ENCODE assay signal across 13 mouse cellular contexts in genomic region chr16:93189412-93189811, GRCm38 (mm10).
DNase-seq lines count a peak whose midpoint lies in the region.
"Had no signal": no experiment of that assay in that cellular context is flagged by ENCODE, and none has a peak within 500 bp of the region (broad histone marks: within the 10 kb centered on the region; RNA-seq: fewer than 3 reads in every experiment).

No protein-coding gene starts in this region.

- peak; percentile 22 for DNase-seq in lung, postnatal 10 days
- DNase-seq in lung, postnatal 4 days: no peak
- peak; percentile 82 for DNase-seq in adipocyte (ENCODE audit: low spot score)
- DNase-seq in lung, postnatal 25 days (ENCODE audit: low spot score): peak; percentile 55
- DNase-seq in kidney, postnatal 14 days: no peak
- no peak for DNase-seq in cerebellum, adult 9-11 months
- no peak for DNase-seq in heart, postnatal 4 days
- DNase-seq: adrenal gland, adult 8-10 months; cerebellum, adult 8-10 months; forebrain, postnatal 0 days; gastrocnemius, postnatal 36 days; kidney, postnatal 36 days; layer of hippocampus, postnatal 36 days had no signal

Comparison
In these comparisons a context has a peak if more than half of its experiments do, and no peak if none do; other contexts are left out.
1. DNase-seq: peak in lung, postnatal 10 days (single experiment), adipocyte (single experiment) and lung, postnatal 25 days (single experiment); none in lung, postnatal 4 days (0 of 2), kidney, postnatal 14 days (single experiment), cerebellum, adult 9-11 months (single experiment) and heart, postnatal 4 days (single experiment).